Mouse (Mus musculus): Measurements from ENCODE around the gene Meis2.

GRCm38 (mm10) chr2:116001352-116002138, 64.1 kb downstream of the Meis2 start:
- no peak for TF ChIP-seq CTCF (IDR thresholded peaks at IDR 0.05; ENCODE audit: low read depth)
- no peak for TF ChIP-seq EP300 (IDR thresholded peaks at IDR 0.05; ENCODE audit: low read depth)

Data from liver, embryonic 14.5 days (tissue).